Mouse (Mus musculus): Measurements from ENCODE around the gene Slc31a2.

Slc31a2 gene

GRCm38 (mm10) chr4:62316456-62316855 lies 54.1 kb downstream of the Slc31a2 start:
- no peak for DNase-seq (ENCODE audit: low spot score)

- DNase-seq (ENCODE audit: low spot score), result no peak
These were observed 55.9 kb downstream of the Slc31a2 start for GRCm38 (mm10) chr4:62318294-62318693.

GRCm38 (mm10) chr4:62322684-62323083 lies 60.3 kb downstream of the Slc31a2 start:
- no peak for DNase-seq (ENCODE audit: low spot score)

GRCm38 (mm10) chr4:62326111-62326510 lies 63.7 kb downstream of the Slc31a2 start:
- DNase-seq (ENCODE audit: low spot score), result no peak

- no peak for DNase-seq (ENCODE audit: low spot score)
These were observed 66.7 kb downstream of the Slc31a2 start for GRCm38 (mm10) chr4:62328941-62329660.

- DNase-seq (ENCODE audit: low spot score), result no peak
These were observed 69.6 kb downstream of the Slc31a2 start for GRCm38 (mm10) chr4:62331977-62332376.

GRCm38 (mm10) chr4:62338536-62338935 lies 76.2 kb downstream of the Slc31a2 start:
- DNase-seq (ENCODE audit: low spot score), result no peak

GRCm38 (mm10) chr4:62344000-62344399 lies 81.6 kb downstream of the Slc31a2 start:
- peak; percentile 32 for DNase-seq (ENCODE audit: low spot score)

GRCm38 (mm10) chr4:62345827-62346226 lies 83.5 kb downstream of the Slc31a2 start:
- no peak for DNase-seq (ENCODE audit: low spot score)

- DNase-seq (ENCODE audit: low spot score), result no peak
These were observed 85.4 kb downstream of the Slc31a2 start for GRCm38 (mm10) chr4:62347605-62348328.

All from c-Kit-positive CD71-positive TER-119-positive erythroid progenitor cells, embryonic 14.5 days (primary cell).